Mouse (Mus musculus): ENCODE results near the gene Fam47e.

The Fam47e gene

GRCm38 (mm10) chr5:92602691-92603690 lies 48.1 kb downstream of the Fam47e start, which contains the start of gene Stbd1:
Gene Stbd1, plus strand, starts transcription at chr5:92603041.
- DNase-seq (ENCODE audit: low spot score in 2 of 2) = no peak

GRCm38 (mm10) chr5:92604452-92605247 lies 49.8 kb downstream of the Fam47e start:
- DNase-seq (ENCODE audit: low spot score in 2 of 2) = no peak

GRCm38 (mm10) chr5:92607492-92608229 lies 52.8 kb downstream of the Fam47e start:
- DNase-seq (ENCODE audit: low spot score in 2 of 2) = no peak

DNA sequence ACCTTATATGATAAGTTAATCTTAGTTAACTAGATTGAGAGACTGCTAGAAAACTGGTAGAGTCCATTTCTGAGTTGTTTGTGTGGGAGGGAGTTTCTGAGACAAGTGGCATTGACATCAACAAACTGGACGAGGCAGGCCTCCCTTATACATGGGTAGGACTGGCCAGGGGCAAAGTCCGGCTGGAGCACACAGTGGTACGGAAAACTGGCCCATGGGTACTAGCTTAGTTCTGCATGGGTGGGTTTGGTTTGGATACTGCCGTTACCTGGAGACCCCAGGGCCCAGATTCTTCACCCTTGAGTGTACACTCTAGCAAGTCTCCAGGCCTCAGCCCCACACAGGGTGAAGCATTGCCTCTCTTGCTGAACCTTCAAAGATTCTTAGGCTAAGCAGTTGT lies 57.9 kb downstream of the Fam47e start:
- DNase-seq (ENCODE audit: low spot score in 2 of 2) = no peak

DNA sequence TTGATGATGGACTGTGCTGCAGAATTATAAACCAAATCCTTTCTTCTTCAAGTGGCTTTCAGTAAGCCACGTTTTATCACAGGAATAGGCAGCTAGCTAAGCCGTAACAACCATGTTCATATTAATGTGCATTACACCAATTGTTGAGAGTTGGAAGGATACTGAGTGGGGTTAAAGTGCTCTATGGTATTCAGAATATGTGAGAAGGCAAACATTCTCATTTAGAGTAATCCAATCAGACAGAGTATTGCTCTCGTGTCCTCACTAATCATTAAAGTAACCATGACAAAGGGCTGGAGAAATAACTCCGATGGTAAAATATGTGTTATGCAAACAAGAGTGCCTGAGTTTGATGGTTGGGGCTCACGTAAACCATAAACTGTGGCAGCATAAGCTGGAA lies 67.0 kb downstream of the Fam47e start:
- DNase-seq (ENCODE audit: low spot score in 2 of 2) = no peak

- no peak for DNase-seq (ENCODE audit: low spot score in 2 of 2)
These were observed 73.0 kb downstream of the Fam47e start for GRCm38 (mm10) chr5:92627896-92628295.

GRCm38 (mm10) chr5:92633526-92633925 lies 78.7 kb downstream of the Fam47e start:
- DNase-seq (ENCODE audit: low spot score in 2 of 2) = no peak

DNA sequence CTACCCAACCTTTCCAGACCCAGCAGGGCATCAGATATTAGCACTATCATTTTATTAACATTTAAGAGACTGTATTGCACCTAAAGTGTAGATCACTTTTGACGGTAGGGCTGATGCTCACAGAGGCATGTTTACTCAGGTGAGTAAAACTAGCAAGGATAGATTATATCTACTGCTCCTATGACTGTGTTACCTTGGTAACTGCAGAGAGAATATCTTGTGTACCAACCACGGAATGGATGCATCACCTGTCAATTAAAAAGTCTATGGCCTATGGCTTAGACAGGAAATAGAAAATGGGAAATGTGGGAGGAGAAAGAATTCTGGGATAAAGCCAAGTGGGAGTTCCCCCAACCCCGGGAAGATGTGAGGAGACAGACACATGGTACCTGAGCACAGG lies 80.0 kb downstream of the Fam47e start:
- DNase-seq (ENCODE audit: low spot score in 2 of 2) = no peak

- DNase-seq (ENCODE audit: low spot score in 2 of 2) = no peak
These were observed 81.0 kb downstream of the Fam47e start for GRCm38 (mm10) chr5:92635891-92636290.

GRCm38 (mm10) chr5:92640861-92641260 lies 86.0 kb downstream of the Fam47e start:
- DNase-seq (ENCODE audit: low spot score in 2 of 2) = no peak
